Mouse (Mus musculus): ENCODE measurements around the gene Cd47. TPM values are rescaled to one million over a fixed set of nuclear protein-coding genes. Genes with fewer than 3 reads are reported as not detected.

The Cd47 gene
- polyA plus RNA-seq, 1 experiment from 2014 or later = 110 TPM

GRCm38 (mm10) chr16:49796271-49796670 is 4.1 kb upstream of the Cd47 start:
- H3K9ac ChIP-seq = no peak overlapping the region
- no peak for ATAC-seq (ENCODE audit: low FRiP score)
- H3K4me1 ChIP-seq (replicated peaks) = no peaks in the 10 kb centered on the region; the same call in 1 of the 2 replicates
- H3K9me3 ChIP-seq = no peaks in the 10 kb centered on the region
- H3K36me3 ChIP-seq = no peaks in the 10 kb centered on the region
- no peak overlapping the region for H3K4me2 ChIP-seq
- H3K4me3 ChIP-seq = no peak overlapping the region
- H3K27ac ChIP-seq = no peak overlapping the region
- 73% methylated on average over 2 of the region's 2 CpGs for WGBS
- no peaks in the 10 kb centered on the region for H3K27me3 ChIP-seq

GRCm38 (mm10) chr16:49796954-49797353 is 3.4 kb upstream of the Cd47 start:
- WGBS = 87% methylated on average over 2 of the region's 2 CpGs
- ATAC-seq (ENCODE audit: low FRiP score) = no peak
- Histone ChIP-seq H3K9me3 (no peaks in the 10 kb centered on the region), H3K4me1 (replicated peaks) (no peaks in the 10 kb centered on the region; the same call in 1 of the 2 replicates), H3K36me3 (no peaks in the 10 kb centered on the region), H3K27ac (no peak overlapping the region), H3K9ac (no peak overlapping the region), H3K4me2 (no peak overlapping the region), H3K27me3 (no peaks in the 10 kb centered on the region), H3K4me3 (no peak overlapping the region)

- Histone ChIP-seq H3K27ac (no peak overlapping the region), H3K9ac (no peak overlapping the region), H3K4me1 (replicated peaks) (peaks cover 8% of the 10 kb centered on the region), H3K4me2 (no peak overlapping the region), H3K36me3 (no peaks in the 10 kb centered on the region), H3K9me3 (no peaks in the 10 kb centered on the region), H3K27me3 (no peaks in the 10 kb centered on the region), H3K4me3 (no peak overlapping the region)
- ATAC-seq (ENCODE audit: low FRiP score) = no peak
- WGBS = 87% methylated on average over 6 of the region's 6 CpGs
Measured at GRCm38 (mm10) chr16:49798790-49799189, 1.5 kb upstream of the Cd47 start.

GRCm38 (mm10) chr16:49800996-49801395 is 663 bp downstream of the Cd47 start:
- Histone ChIP-seq H3K9ac (no peak overlapping the region), H3K4me2 (no peak overlapping the region), H3K9me3 (no peaks in the 10 kb centered on the region), H3K36me3 (no peaks in the 10 kb centered on the region), H3K27ac (no peak overlapping the region), H3K4me1 (replicated peaks) (peaks cover 21% of the 10 kb centered on the region), H3K27me3 (no peaks in the 10 kb centered on the region), H3K4me3 (no peak overlapping the region)
- ATAC-seq (ENCODE audit: low FRiP score) = no peak
- WGBS = 84% methylated on average over 5 of the region's 5 CpGs

- Histone ChIP-seq H3K4me3 (no peak overlapping the region), H3K27ac (no peak overlapping the region), H3K27me3 (no peaks in the 10 kb centered on the region), H3K4me2 (no peak overlapping the region), H3K36me3 (no peaks in the 10 kb centered on the region), H3K9me3 (no peaks in the 10 kb centered on the region), H3K9ac (no peak overlapping the region), H3K4me1 (replicated peaks) (peaks cover 21% of the 10 kb centered on the region)
- ATAC-seq (ENCODE audit: low FRiP score) = no peak
- 60% methylated on average over 5 of the region's 5 CpGs for WGBS
Measured at GRCm38 (mm10) chr16:49801399-49801798, 1.1 kb downstream of the Cd47 start.

GRCm38 (mm10) chr16:49802993-49803392 is 2.7 kb downstream of the Cd47 start:
- H3K27me3 ChIP-seq = no peaks in the 10 kb centered on the region
- 24% methylated on average over 2 of the region's 2 CpGs for WGBS
- H3K9me3 ChIP-seq = no peaks in the 10 kb centered on the region
- H3K4me1 ChIP-seq (replicated peaks) = peaks cover 21% of the 10 kb centered on the region
- H3K9ac ChIP-seq = no peak overlapping the region
- peak; percentile 40 for ATAC-seq (ENCODE audit: low FRiP score)
- H3K36me3 ChIP-seq = no peaks in the 10 kb centered on the region
- no peak overlapping the region for H3K4me3 ChIP-seq
- no peak overlapping the region for H3K4me2 ChIP-seq
- H3K27ac ChIP-seq = peak overlapping the region; percentile 19

- WGBS = under 1% methylated on average over 12 of the region's 12 CpGs
- Histone ChIP-seq H3K27ac (peak overlapping the region; percentile 82), H3K27me3 (no peaks in the 10 kb centered on the region), H3K4me2 (peak overlapping the region; percentile 63), H3K9ac (peak overlapping the region; percentile 59), H3K9me3 (no peaks in the 10 kb centered on the region), H3K4me3 (peak overlapping the region; percentile 32), H3K36me3 (no peaks in the 10 kb centered on the region), H3K4me1 (replicated peaks) (peaks cover 21% of the 10 kb centered on the region)
- ATAC-seq (ENCODE audit: low FRiP score) = peak; percentile 70
Measured at GRCm38 (mm10) chr16:49803932-49804461, 3.7 kb downstream of the Cd47 start.

- Histone ChIP-seq H3K27me3 (no peaks in the 10 kb centered on the region), H3K27ac (no peak overlapping the region), H3K36me3 (no peaks in the 10 kb centered on the region), H3K4me3 (no peak overlapping the region), H3K4me1 (replicated peaks) (peaks cover 21% of the 10 kb centered on the region), H3K4me2 (no peak overlapping the region), H3K9me3 (no peaks in the 10 kb centered on the region), H3K9ac (no peak overlapping the region)
- ATAC-seq (ENCODE audit: low FRiP score) = no peak
- WGBS = 85% methylated on average over 10 of the region's 10 CpGs
Measured at GRCm38 (mm10) chr16:49806920-49807319, 6.6 kb downstream of the Cd47 start.

GRCm38 (mm10) chr16:49807419-49807841 is 7.1 kb downstream of the Cd47 start:
- 85% methylated on average over 7 of the region's 7 CpGs for WGBS
- Histone ChIP-seq H3K9ac (no peak overlapping the region), H3K27me3 (no peaks in the 10 kb centered on the region), H3K27ac (no peak overlapping the region), H3K9me3 (no peaks in the 10 kb centered on the region), H3K4me3 (no peak overlapping the region), H3K36me3 (no peaks in the 10 kb centered on the region), H3K4me1 (replicated peaks) (peaks cover 21% of the 10 kb centered on the region), H3K4me2 (no peak overlapping the region)
- ATAC-seq (ENCODE audit: low FRiP score) = no peak

GRCm38 (mm10) chr16:49807862-49808430 is 7.6 kb downstream of the Cd47 start:
- no peak for ATAC-seq (ENCODE audit: low FRiP score)
- H3K4me1 ChIP-seq (replicated peaks) = peaks cover 20% of the 10 kb centered on the region
- 90% methylated on average over 18 of the region's 18 CpGs for WGBS

GRCm38 (mm10) chr16:49811897-49812296 is 11.6 kb downstream of the Cd47 start:
- ATAC-seq (ENCODE audit: low FRiP score) = no peak
- no peak overlapping the region for H3K4me3 ChIP-seq
- H3K27me3 ChIP-seq = no peaks in the 10 kb centered on the region
- WGBS = 84% methylated on average over 2 of the region's 2 CpGs
- H3K36me3 ChIP-seq = no peaks in the 10 kb centered on the region
- H3K27ac ChIP-seq = no peak overlapping the region
- H3K4me1 ChIP-seq (replicated peaks) = no peaks in the 10 kb centered on the region
- H3K9ac ChIP-seq = no peak overlapping the region
- H3K4me2 ChIP-seq = no peak overlapping the region
- H3K9me3 ChIP-seq = no peaks in the 10 kb centered on the region

More at GRCm38 (mm10) chr16:49807862-49808430, 7.6 kb downstream of the Cd47 start:
- no peak overlapping the region for H3K27ac ChIP-seq
- no peaks in the 10 kb centered on the region for H3K9me3 ChIP-seq
- no peaks in the 10 kb centered on the region for H3K36me3 ChIP-seq
- H3K9ac ChIP-seq = no peak overlapping the region
- H3K27me3 ChIP-seq = no peaks in the 10 kb centered on the region
- no peak overlapping the region for H3K4me2 ChIP-seq
- no peak overlapping the region for H3K4me3 ChIP-seq

- no peak overlapping the region for H3K4me2 ChIP-seq
- no peaks in the 10 kb centered on the region for H3K9me3 ChIP-seq
Measured at GRCm38 (mm10) chr16:49812821-49813616, 12.7 kb downstream of the Cd47 start.

More at GRCm38 (mm10) chr16:49812821-49813616, 12.7 kb downstream of the Cd47 start:
- H3K27me3 ChIP-seq = no peaks in the 10 kb centered on the region
- no peak for ATAC-seq (ENCODE audit: low FRiP score)
- 67% methylated on average over 10 of the region's 10 CpGs for WGBS
- no peak overlapping the region for H3K9ac ChIP-seq
- no peaks in the 10 kb centered on the region for H3K4me1 ChIP-seq (replicated peaks)
- no peak overlapping the region for H3K27ac ChIP-seq
- no peaks in the 10 kb centered on the region for H3K36me3 ChIP-seq
- no peak overlapping the region for H3K4me3 ChIP-seq

All from hindbrain, embryonic 13.5 days (tissue).